In the genomic region with DNA sequence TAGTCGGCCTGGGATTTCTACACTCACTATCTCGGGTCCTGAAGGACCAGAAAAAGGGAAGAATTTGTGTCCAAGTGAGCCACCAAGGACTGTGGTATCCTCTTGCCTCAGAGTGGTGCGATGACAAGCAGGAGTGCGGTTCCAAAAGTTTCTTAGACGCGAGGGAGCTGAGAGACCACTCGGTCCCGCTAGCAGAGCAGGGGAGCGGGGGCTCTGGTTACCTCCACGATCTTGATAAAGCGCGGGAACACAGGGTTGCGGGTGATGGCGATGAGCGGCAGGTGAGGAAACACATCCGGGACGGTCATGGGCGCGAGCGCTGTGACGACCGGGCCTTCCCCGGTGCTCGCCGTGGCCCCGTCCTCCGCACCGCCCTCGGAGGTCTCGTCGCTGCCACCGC, we compare ENCODE assay signal across 8 mouse cellular contexts. TPM values are rescaled to one million over a fixed set of nuclear protein-coding genes. Genes with fewer than 3 reads are reported as not detected.
A peak's percentile ranks its signal among the peaks of the same experiment; 100 is the strongest.
DNase-seq lines count a peak whose midpoint lies in the region; ATAC-seq and TF ChIP-seq lines count a peak whose summit lies in the region.

No protein-coding gene starts in this region.

- H3K9me3 ChIP-seq in hindbrain, embryonic 10.5 days = no peaks in the 10 kb centered on the region
- no peaks in the 10 kb centered on the region for H3K9me3 ChIP-seq in midbrain, embryonic 11.5 days (ENCODE audit: control insufficient read depth, low read length)

- TF ChIP-seq CTCF in kidney, adult 2 months (conservative IDR thresholded peaks at IDR 0.05; ENCODE audit: insufficient read depth, insufficient read length, low read depth, low read length) = no peak
- no peak for TF ChIP-seq CTCF in Patski (IDR thresholded peaks at IDR 0.05)

- DNase-seq in kidney, adult 2 months = no peak
- no peak for DNase-seq in kidney, adult 9 months
- DNase-seq in Patski (ENCODE audit: low read depth, low spot score) = no peak
- no peak for DNase-seq in hindbrain, embryonic 10.5 days (ENCODE audit: low spot score)
- DNase-seq in midbrain, embryonic 11.5 days (ENCODE audit: low spot score, missing footprints) = no peak
- no peak for DNase-seq in layer of hippocampus, postnatal 10 days (ENCODE audit: low spot score in 2 of 2)
- DNase-seq in B cell, adult 2 months = no peak
- DNase-seq in spleen, postnatal 4 days (ENCODE audit: low spot score in 2 of 2) = no peak

- H3K4me1 ChIP-seq in kidney, adult 2 months (ENCODE audit: control insufficient read depth, insufficient read depth, low read length) = peaks cover 10% of the 10 kb centered on the region; the same call in 1 of the 2 replicates
- peaks cover 29% of the 10 kb centered on the region for H3K4me1 ChIP-seq in hindbrain, embryonic 10.5 days (replicated peaks)
- peaks cover 10% of the 10 kb centered on the region for H3K4me1 ChIP-seq in midbrain, embryonic 11.5 days (ENCODE audit: control insufficient read depth, insufficient read depth, low read length)

- WGBS in kidney, adult 2 months = under 1% methylated on average over 29 of the region's 32 CpGs
- under 1% methylated on average over 32 of the region's 32 CpGs for WGBS in hindbrain, embryonic 10.5 days
- 1% methylated on average over 32 of the region's 32 CpGs for WGBS in midbrain, embryonic 11.5 days

- ATAC-seq in Patski = peak; percentile 10
- no peak; the same call in 1 of the 2 replicates for ATAC-seq in midbrain, embryonic 11.5 days (ENCODE audit: low FRiP score)

- TF ChIP-seq POLR2A in kidney, adult 2 months (IDR thresholded peaks at IDR 0.05; ENCODE audit: low read depth, low read length) = no peak

- H3K36me3 ChIP-seq in kidney, adult 2 months (ENCODE audit: control insufficient read depth, insufficient read depth, low read length) = no peaks in the 10 kb centered on the region
- peaks cover 39% of the 10 kb centered on the region for H3K36me3 ChIP-seq in hindbrain, embryonic 10.5 days
- 0 out of 2 replicates have a peak, but pooled peaks cover 2% of the 10 kb centered on the region for H3K36me3 ChIP-seq in midbrain, embryonic 11.5 days (ENCODE audit: control insufficient read depth, insufficient read depth, low read length)

- POLR2A ChIA-PET in Patski (lab: Charles Lee) = interaction anchor here (1.0 kb wide), 1 partner anchor 43 kb away, joined by 4 read pairs; no protein-coding TSS in a partner anchor

- peak overlapping the region; percentile 83 for H3K9ac ChIP-seq in midbrain, embryonic 11.5 days (ENCODE audit: low read length)

- in situ Hi-C loops in Patski (cut with MboI; ENCODE audit: low pct_unique_long_range_greater_than_20kb) = loop anchor here (5.0 kb wide), 1 partner anchor 41 kb away; no protein-coding TSS in a partner anchor

- peak overlapping the region; percentile 57 for H3K4me3 ChIP-seq in kidney, adult 2 months (ENCODE audit: insufficient read depth, low read depth, low read length)
- H3K4me3 ChIP-seq in hindbrain, embryonic 10.5 days = peak overlapping the region; percentile 98
- peak overlapping the region; percentile 87 for H3K4me3 ChIP-seq in midbrain, embryonic 11.5 days (ENCODE audit: low read depth, low read length)

- no peaks in the 10 kb centered on the region for H3K27me3 ChIP-seq in kidney, adult 2 months (replicated peaks; ENCODE audit: control insufficient read depth, insufficient read depth, low read length)
- H3K27me3 ChIP-seq in Patski = no peaks in the 10 kb centered on the region
- no peaks in the 10 kb centered on the region for H3K27me3 ChIP-seq in hindbrain, embryonic 10.5 days (ENCODE audit: insufficient read depth, poor library complexity, severe bottlenecking)
- no peaks in the 10 kb centered on the region for H3K27me3 ChIP-seq in midbrain, embryonic 11.5 days (ENCODE audit: control insufficient read depth, insufficient read depth, low read length)

- CTCF ChIA-PET in Patski (lab: Charles Lee) = no interaction called here

- H3K27ac ChIP-seq in kidney, adult 2 months (ENCODE audit: insufficient read depth, low read depth, low read length) = no peak overlapping the region
- H3K27ac ChIP-seq in hindbrain, embryonic 10.5 days = peak overlapping the region; percentile 93
- no peak overlapping the region for H3K27ac ChIP-seq in midbrain, embryonic 11.5 days (ENCODE audit: low read depth, low read length)

- peak overlapping the region; percentile 80 for H3K4me2 ChIP-seq in midbrain, embryonic 11.5 days

RNA-seq across cellular contexts. Expression of a gene that starts 0.4 kb away (rescaled TPM):
- 123 and 128 TPM in 2 replicates for polyA plus RNA-seq in kidney, adult 2 months (2012; rRNA removed)
- polyA plus RNA-seq in Patski (2021) = 193 TPM
- 52.9 and 54.6 TPM in 2 replicates for polyA plus RNA-seq in hindbrain, embryonic 10.5 days (2016; fragmentation: Nextera tagmentation; extraction: Ambion mirVana)
- 44.6 and 48.9 TPM in 2 replicates for polyA plus RNA-seq in midbrain, embryonic 11.5 days (2014; fragmentation: Nextera tagmentation; extraction: Ambion mirVana)
- 10 to 100 TPM; 63.8 to 71.7 TPM for total RNA-seq in layer of hippocampus, postnatal 10 days (2021)

RNA-seq across cellular contexts. Expression of a gene that starts 1.7 kb away (rescaled TPM):
- 0.97 and 1.5 TPM in 2 replicates for polyA plus RNA-seq in kidney, adult 2 months (2012; rRNA removed)
- polyA plus RNA-seq in Patski (2021) = 0.35 TPM
- polyA plus RNA-seq in hindbrain, embryonic 10.5 days (2016; fragmentation: Nextera tagmentation; extraction: Ambion mirVana) = 0.66 and 0.95 TPM in 2 replicates
- polyA plus RNA-seq in midbrain, embryonic 11.5 days (2014; fragmentation: Nextera tagmentation; extraction: Ambion mirVana) = 0.93 and 0.95 TPM in 2 replicates
- total RNA-seq in layer of hippocampus, postnatal 10 days (2021) = 1 to 10 TPM in 1 of 2 experiments, under 1 TPM in 1; 0.87 to 1.3 TPM

RNA-seq across cellular contexts. Expression of a gene that starts 13.0 kb away (rescaled TPM):
- 1,850 and 1,975 TPM in 2 replicates for polyA plus RNA-seq in kidney, adult 2 months (2012; rRNA removed)
- polyA plus RNA-seq in Patski (2021) = 1,365 TPM
- 1,369 and 1,471 TPM in 2 replicates for polyA plus RNA-seq in hindbrain, embryonic 10.5 days (2016; fragmentation: Nextera tagmentation; extraction: Ambion mirVana)
- 1,209 and 1,332 TPM in 2 replicates for polyA plus RNA-seq in midbrain, embryonic 11.5 days (2014; fragmentation: Nextera tagmentation; extraction: Ambion mirVana)
- 100 to 1,000 TPM; 454 to 456 TPM for total RNA-seq in layer of hippocampus, postnatal 10 days (2021)

RNA-seq across cellular contexts. Expression of a gene that starts 16.7 kb away (rescaled TPM):
- 440 and 549 TPM in 2 replicates for polyA plus RNA-seq in kidney, adult 2 months (2012; rRNA removed)
- polyA plus RNA-seq in Patski (2021) = 323 TPM
- 197 and 220 TPM in 2 replicates for polyA plus RNA-seq in hindbrain, embryonic 10.5 days (2016; fragmentation: Nextera tagmentation; extraction: Ambion mirVana)
- polyA plus RNA-seq in midbrain, embryonic 11.5 days (2014; fragmentation: Nextera tagmentation; extraction: Ambion mirVana) = 182 and 195 TPM in 2 replicates
- total RNA-seq in layer of hippocampus, postnatal 10 days (2021) = 100 to 1,000 TPM; 137 to 175 TPM

RNA-seq across cellular contexts. Expression of a gene that starts 41.6 kb away (rescaled TPM):
- 67.6 and 87.0 TPM in 2 replicates for polyA plus RNA-seq in kidney, adult 2 months (2012; rRNA removed)
- 159 TPM for polyA plus RNA-seq in Patski (2021)
- polyA plus RNA-seq in hindbrain, embryonic 10.5 days (2016; fragmentation: Nextera tagmentation; extraction: Ambion mirVana) = 119 and 146 TPM in 2 replicates
- polyA plus RNA-seq in midbrain, embryonic 11.5 days (2014; fragmentation: Nextera tagmentation; extraction: Ambion mirVana) = 110 and 113 TPM in 2 replicates
- 100 to 1,000 TPM; 147 to 185 TPM for total RNA-seq in layer of hippocampus, postnatal 10 days (2021)
